Mouse (Mus musculus) hindbrain, embryonic 16.5 days (tissue): ENCODE data around the gene Ccdc24. TPM values are rescaled to one million over a fixed set of nuclear protein-coding genes. Genes with fewer than 3 reads are reported as not detected.
A peak's percentile ranks its signal among the peaks of the same experiment; 100 is the strongest.

Source experiments
- ATAC-seq: fragments of 200-750 bp; cut with Nextera tagmentation; 2 replicates; pipeline ENCODE4 v1.8.0; 2017; ENCODE audit warnings: moderate TSS enrichment, moderate library complexity
- H3K27ac ChIP-seq: fragments of 300-500 bp; sonication (generic); 2 replicates; pipeline ENCODE4 v1.5.1; 2014; ENCODE audit warnings: low read depth, mild to moderate bottlenecking, control low read depth, low read length, moderate library complexity
- H3K27me3 ChIP-seq: fragments of 300-500 bp; sonication (generic); replicated peaks from 2 replicates; pipeline ENCODE4 v1.6.1; 2014; ENCODE audit warnings: low read length; ENCODE audit not compliant: control insufficient read depth, insufficient read depth
- H3K36me3 ChIP-seq: fragments of 300-500 bp; sonication (generic); 2 replicates; pipeline ENCODE4 v1.6.1; 2014; ENCODE audit warnings: mild to moderate bottlenecking, low read length, moderate library complexity, mixed read lengths; ENCODE audit not compliant: control insufficient read depth, insufficient read depth
- H3K4me1 ChIP-seq: fragments of 300-500 bp; sonication (generic); 2 replicates; pipeline ENCODE4 v1.6.1; 2014; ENCODE audit warnings: low read depth, low read length; ENCODE audit not compliant: control insufficient read depth, insufficient read depth
- H3K4me2 ChIP-seq: fragments of 300-500 bp; sonication (generic); 2 replicates; pipeline ENCODE4 v1.6.1; 2014; ENCODE audit warnings: mild to moderate bottlenecking, low read length, control low read depth, moderate library complexity
- H3K4me3 ChIP-seq: fragments of 300-500 bp; sonication (generic); 2 replicates; pipeline ENCODE4 v1.5.1; 2014; ENCODE audit warnings: mild to moderate bottlenecking, low read length, control low read depth, moderate library complexity
- H3K9ac ChIP-seq: fragments of 300-500 bp; sonication (generic); 2 replicates; pipeline ENCODE4 v1.6.1; 2014; ENCODE audit warnings: low read depth, mild to moderate bottlenecking, control low read depth, low read length, moderate library complexity
- H3K9me3 ChIP-seq: fragments of 300-500 bp; sonication (generic); 2 replicates; pipeline ENCODE4 v1.6.1; 2014; ENCODE audit warnings: mild to moderate bottlenecking, low read length, moderate library complexity; ENCODE audit not compliant: control insufficient read depth
- WGBS: fragments of 180-500 bp; shearing (Covaris S2); extraction: QIAGEN DNeasy Blood & Tissue Kit; methylation state at CpG from one replicate; pipeline ENCODE4 v1.1.7; 2014; 5-methylcytosine and 5-hydroxymethylcytosine counted together
- polyA plus RNA-seq: library from polyadenylated mRNA; unstranded; fragments of >200 nt; fragmentation: Nextera tagmentation; extraction: Ambion mirVana; gene quantifications from 2 replicates; pipeline ENCODE4 v1.2.1, GENCODE M21; 2015

The Ccdc24 gene
- polyA plus RNA-seq, 1 experiment from 2014 or later = 2.2 TPM

- WGBS = under 1% methylated on average over 36 of the region's 37 CpGs
- peak within 1 kb of the TSS; percentile 98 for H3K9ac ChIP-seq
- H3K4me2 ChIP-seq = peak within 1 kb of the TSS; percentile 86
- peak within 1 kb of the TSS; percentile 94 for H3K4me3 ChIP-seq
- H3K9me3 ChIP-seq = no peaks in the 10 kb centered on the region
- peak within 1 kb of the TSS; percentile 66 for H3K27ac ChIP-seq
- peaks cover 9% of the 10 kb centered on the region; the same call in 1 of the 2 replicates for H3K36me3 ChIP-seq
- ATAC-seq = peak; percentile 83
- H3K27me3 ChIP-seq = no peaks in the 10 kb centered on the region
- peaks cover 40% of the 10 kb centered on the region for H3K4me1 ChIP-seq
Observed at GRCm38 (mm10) chr4:117887133-117887532, 14.8 kb upstream of the Ccdc24 start, which contains the start of gene Atp6v0b. TSS of gene Atp6v0b (minus strand) at chr4:117887333.

DNA sequence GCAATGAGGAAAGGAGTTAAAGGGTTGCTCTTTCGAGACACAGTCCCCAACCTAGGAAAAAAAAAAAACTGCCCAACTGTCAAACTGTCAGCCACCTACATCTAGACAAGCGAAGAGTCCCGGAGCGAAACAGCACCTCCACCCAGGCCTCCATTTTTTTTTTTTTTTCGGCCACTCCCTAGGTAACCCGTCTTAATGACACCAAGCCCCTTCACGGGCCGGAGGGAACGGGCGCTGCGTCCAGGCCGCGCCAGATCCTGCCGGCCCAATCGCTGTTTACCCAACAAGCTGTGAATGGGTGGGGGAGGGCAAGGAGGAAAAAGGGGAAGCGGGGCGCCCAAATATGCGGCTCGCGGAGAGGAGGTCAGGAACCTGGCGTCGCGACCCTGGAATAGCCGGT is 14.3 kb upstream of the Ccdc24 start:
- Histone ChIP-seq H3K27me3 (no peaks in the 10 kb centered on the region), H3K36me3 (peaks cover 9% of the 10 kb centered on the region; the same call in 1 of the 2 replicates), H3K9ac (peak overlapping the region; percentile 98), H3K9me3 (no peaks in the 10 kb centered on the region), H3K4me3 (peak overlapping the region; percentile 94), H3K4me2 (peak overlapping the region; percentile 86), H3K4me1 (peaks cover 43% of the 10 kb centered on the region), H3K27ac (peak overlapping the region; percentile 66)
- no peak for ATAC-seq
- 2% methylated on average over 23 of the region's 24 CpGs for WGBS

DNA sequence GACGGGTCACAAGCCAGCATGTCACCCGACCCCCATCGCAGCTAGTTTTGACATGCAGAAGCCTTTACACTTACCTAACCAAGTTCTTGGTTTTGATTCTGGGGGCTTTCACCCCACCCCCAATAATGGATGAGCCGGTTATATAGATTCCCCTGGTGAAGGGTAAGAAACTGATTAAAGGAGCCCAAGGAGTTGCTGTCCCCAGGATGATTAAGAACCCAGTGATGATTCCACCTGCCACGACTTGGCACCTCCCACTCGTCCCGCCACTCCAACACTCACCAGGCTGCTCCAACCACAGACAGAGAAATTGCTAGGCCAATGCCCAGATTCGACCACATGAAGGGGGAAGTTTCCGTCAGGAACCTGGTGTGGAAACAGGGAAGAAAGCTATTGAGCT is 13.6 kb upstream of the Ccdc24 start:
- ATAC-seq = no peak
- peaks cover 45% of the 10 kb centered on the region for H3K4me1 ChIP-seq
- H3K4me3 ChIP-seq = peak overlapping the region; percentile 94
- peak overlapping the region; percentile 86 for H3K4me2 ChIP-seq
- WGBS = 76% methylated on average over 9 of the region's 9 CpGs
- peak overlapping the region; percentile 98 for H3K9ac ChIP-seq
- H3K36me3 ChIP-seq = peaks cover 11% of the 10 kb centered on the region
- no peak overlapping the region for H3K27ac ChIP-seq
- no peaks in the 10 kb centered on the region for H3K27me3 ChIP-seq
- no peaks in the 10 kb centered on the region for H3K9me3 ChIP-seq

GRCm38 (mm10) chr4:117885093-117885492 is 12.7 kb upstream of the Ccdc24 start:
- no peak for ATAC-seq
- Histone ChIP-seq H3K4me3 (no peak overlapping the region), H3K9ac (no peak overlapping the region), H3K4me2 (no peak overlapping the region), H3K36me3 (peaks cover 14% of the 10 kb centered on the region), H3K27me3 (no peaks in the 10 kb centered on the region), H3K27ac (no peak overlapping the region), H3K9me3 (no peaks in the 10 kb centered on the region), H3K4me1 (peaks cover 42% of the 10 kb centered on the region)
- WGBS = 96% methylated on average over 10 of the region's 10 CpGs

- peaks cover 9% of the 10 kb centered on the region for H3K36me3 ChIP-seq
- H3K9ac ChIP-seq = peak overlapping the region; percentile 97; the same call in 1 of the 2 replicates
- no peaks in the 10 kb centered on the region for H3K9me3 ChIP-seq
- H3K4me1 ChIP-seq = peaks cover 42% of the 10 kb centered on the region
- H3K4me3 ChIP-seq = peak overlapping the region; percentile 84
- no peaks in the 10 kb centered on the region for H3K27me3 ChIP-seq
- no peak overlapping the region for H3K27ac ChIP-seq
- WGBS = 85% methylated on average over 1 of the region's 1 CpGs
- peak overlapping the region; percentile 87 for H3K4me2 ChIP-seq
- ATAC-seq = no peak
Observed at GRCm38 (mm10) chr4:117884146-117884545, 11.8 kb upstream of the Ccdc24 start.

GRCm38 (mm10) chr4:117882701-117883691 is 10.6 kb upstream of the Ccdc24 start, which contains the start of gene B4galt2:
TSS of gene B4galt2 (minus strand) at chr4:117883487.
- H3K27ac ChIP-seq = peak within 1 kb of the TSS; percentile 82
- no peaks in the 10 kb centered on the region for H3K27me3 ChIP-seq
- peak within 1 kb of the TSS; percentile 97 for H3K9ac ChIP-seq
- peak within 1 kb of the TSS; percentile 87 for H3K4me2 ChIP-seq
- H3K4me3 ChIP-seq = peak within 1 kb of the TSS; percentile 84
- H3K9me3 ChIP-seq = no peaks in the 10 kb centered on the region
- WGBS = under 1% methylated on average over 61 of the region's 103 CpGs
- ATAC-seq = peak; percentile 51
- peaks cover 9% of the 10 kb centered on the region for H3K36me3 ChIP-seq
- H3K4me1 ChIP-seq = peaks cover 42% of the 10 kb centered on the region

DNA sequence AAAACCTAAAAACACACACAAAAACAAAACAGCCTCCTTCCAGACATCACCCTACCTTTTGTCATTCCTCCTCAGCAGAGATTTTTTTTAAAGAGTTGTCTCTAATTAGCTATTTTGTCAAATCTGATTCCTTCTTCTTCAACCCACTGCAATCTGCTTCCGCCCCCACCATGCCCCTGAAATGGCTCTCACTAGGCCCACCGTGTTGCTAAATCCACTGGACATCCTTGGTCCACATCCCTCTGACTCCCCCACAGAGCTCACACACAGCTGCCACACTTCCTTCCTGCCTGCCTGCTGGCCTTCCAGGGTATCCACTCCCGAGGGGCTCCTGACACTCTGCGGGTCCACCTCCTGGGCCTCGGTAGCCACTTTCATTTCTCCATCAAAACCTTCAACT is 6.3 kb upstream of the Ccdc24 start:
- Histone ChIP-seq H3K36me3 (peaks cover 26% of the 10 kb centered on the region), H3K4me3 (no peak overlapping the region), H3K9ac (no peak overlapping the region), H3K9me3 (no peaks in the 10 kb centered on the region), H3K4me1 (peaks cover 18% of the 10 kb centered on the region), H3K27ac (no peak overlapping the region), H3K4me2 (no peak overlapping the region), H3K27me3 (no peaks in the 10 kb centered on the region)
- ATAC-seq = no peak
- 80% methylated on average over 5 of the region's 5 CpGs for WGBS

- H3K9ac ChIP-seq = peak overlapping the region; percentile 8; the same call in 1 of the 2 replicates
- no peak overlapping the region for H3K4me3 ChIP-seq
- peaks cover 29% of the 10 kb centered on the region for H3K36me3 ChIP-seq
- H3K27me3 ChIP-seq = no peaks in the 10 kb centered on the region
- H3K27ac ChIP-seq = no peak overlapping the region
- no peak for ATAC-seq
- H3K9me3 ChIP-seq = no peaks in the 10 kb centered on the region
- no peak overlapping the region for H3K4me2 ChIP-seq
- H3K4me1 ChIP-seq = peaks cover 15% of the 10 kb centered on the region
- WGBS = 67% methylated on average over 10 of the region's 10 CpGs
Observed at GRCm38 (mm10) chr4:117878301-117878700, 5.9 kb upstream of the Ccdc24 start.

- Histone ChIP-seq H3K4me3 (no peak overlapping the region), H3K9me3 (no peaks in the 10 kb centered on the region), H3K27ac (no peak overlapping the region), H3K4me2 (no peak overlapping the region), H3K4me1 (peaks cover 3% of the 10 kb centered on the region; the same call in 1 of the 2 replicates), H3K9ac (no peak overlapping the region), H3K36me3 (peaks cover 28% of the 10 kb centered on the region), H3K27me3 (no peaks in the 10 kb centered on the region)
- 90% methylated on average over 9 of the region's 9 CpGs for WGBS
- no peak for ATAC-seq
Observed at GRCm38 (mm10) chr4:117873615-117874014, 1.3 kb upstream of the Ccdc24 start.
